Mouse (Mus musculus): ENCODE data around the gene Cd52. TPM values are rescaled to one million over a fixed set of nuclear protein-coding genes. Genes with fewer than 3 reads are reported as not detected.

The Cd52 gene
- total and polyA plus RNA-seq, 3 experiments, result 4.1 to 19.2 (median 5.8) TPM

DNA sequence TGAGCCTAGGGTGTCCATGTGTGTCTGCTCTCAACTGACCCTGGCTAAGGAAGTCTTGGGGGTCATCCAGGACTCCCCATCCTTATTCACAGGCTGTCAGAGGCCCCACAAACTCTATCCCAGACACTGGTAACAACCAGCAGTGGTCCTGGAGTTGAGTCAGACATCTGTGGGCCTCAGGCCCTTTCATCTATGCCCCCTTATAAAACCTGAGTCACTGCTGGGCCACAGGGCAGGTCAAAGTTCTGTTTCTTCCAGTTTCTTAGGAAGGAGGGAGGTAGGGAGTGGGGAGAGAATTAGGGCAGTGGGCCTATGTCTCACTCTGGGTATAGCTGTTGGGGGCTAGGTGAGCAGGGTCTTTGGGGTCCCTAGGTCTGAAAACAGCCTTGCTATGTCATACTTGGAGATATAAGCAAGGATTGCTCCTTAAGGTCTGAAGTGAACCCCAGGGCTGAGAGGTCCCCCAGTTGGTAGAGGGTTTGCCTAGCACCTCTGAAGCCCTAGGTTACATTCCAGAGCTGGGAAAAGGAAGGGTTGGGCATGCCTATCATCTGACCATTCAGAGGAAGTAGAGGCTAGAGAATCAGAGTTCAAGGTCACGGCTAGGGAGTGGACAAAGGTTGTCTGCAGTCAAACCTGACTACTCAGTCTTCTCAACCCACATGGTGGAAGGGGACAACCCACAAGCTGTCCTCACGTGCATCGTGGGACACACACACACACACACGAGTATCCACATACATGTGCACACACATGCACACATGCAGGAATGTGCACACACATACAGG, 25.9 kb downstream of the Cd52 start:
- Histone ChIP-seq H3K36me3 (ENCODE audit: control insufficient read depth, insufficient read depth, low read length) (no peaks in the 10 kb centered on the region), H3K9ac (ENCODE audit: low read depth, low read length) (no peak overlapping the region), H3K27me3 (ENCODE audit: control insufficient read depth, insufficient read depth, low read length) (no peaks in the 10 kb centered on the region; the same call in 1 of the 2 replicates), H3K27ac (no peak overlapping the region), H3K79me2 (replicated peaks; ENCODE audit: control insufficient read depth, insufficient read depth, low read length) (no peaks in the 10 kb centered on the region), H3K4me3 (no peak overlapping the region), H3K4me1 (ENCODE audit: control insufficient read depth, insufficient read depth, low read length) (no peaks in the 10 kb centered on the region)
- intact Hi-C loops (cut with DNase I), result no loop called here
- no peak for DNase-seq
- 81% methylated on average over 4 of the region's 4 CpGs for WGBS
- TF ChIP-seq EP300 (IDR thresholded peaks at IDR 0.05; ENCODE audit: insufficient read depth, low read depth, low read length) (no peak), CTCF (IDR thresholded peaks at IDR 0.05) (no peak), POLR2A (IDR thresholded peaks at IDR 0.05; ENCODE audit: insufficient read depth, low read depth, low read length) (no peak)

DNA sequence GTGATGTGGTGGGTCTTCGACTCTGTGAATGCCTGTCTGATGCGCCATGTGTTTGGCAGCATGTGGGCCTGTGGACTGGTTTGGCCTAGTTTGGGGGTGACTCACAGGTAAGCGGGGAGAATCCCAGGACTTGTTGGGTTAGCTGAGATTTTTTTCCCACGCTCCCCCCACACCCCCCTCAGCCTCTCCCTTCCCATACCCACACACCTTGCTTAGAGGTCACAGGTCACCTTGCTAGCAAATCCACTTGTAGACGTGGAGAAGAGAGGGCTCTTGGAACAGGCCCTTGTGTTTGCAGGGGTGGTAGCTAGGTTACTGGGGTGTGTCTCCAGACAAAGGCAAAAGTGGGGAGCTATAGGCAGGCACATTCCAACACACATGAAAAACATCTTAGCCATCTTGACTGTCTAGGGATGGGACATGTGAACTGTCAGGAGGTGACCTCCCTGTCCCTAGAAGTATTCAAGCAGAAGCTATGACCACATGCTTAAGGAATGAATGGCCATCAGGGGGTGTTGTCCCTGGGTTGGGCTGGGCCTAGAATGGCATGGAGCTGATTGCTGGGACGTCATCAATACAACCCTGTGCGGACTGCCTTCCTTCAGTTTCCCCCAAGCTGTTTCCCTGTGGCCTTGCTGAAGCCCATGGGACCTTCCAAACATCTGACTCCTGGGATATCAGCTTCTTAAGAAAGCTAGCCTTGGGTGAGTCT, 26.9 kb downstream of the Cd52 start:
- H3K79me2 ChIP-seq (replicated peaks; ENCODE audit: control insufficient read depth, insufficient read depth, low read length), result no peaks in the 10 kb centered on the region
- H3K27ac ChIP-seq, result no peak overlapping the region
- 82% methylated on average over 7 of the region's 7 CpGs for WGBS
- H3K4me1 ChIP-seq (ENCODE audit: control insufficient read depth, insufficient read depth, low read length), result no peaks in the 10 kb centered on the region
- no peak for DNase-seq
- TF ChIP-seq EP300 (IDR thresholded peaks at IDR 0.05; ENCODE audit: insufficient read depth, low read depth, low read length) (no peak), CTCF (IDR thresholded peaks at IDR 0.05) (no peak), POLR2A (IDR thresholded peaks at IDR 0.05; ENCODE audit: insufficient read depth, low read depth, low read length) (no peak)
- no peaks in the 10 kb centered on the region; the same call in 1 of the 2 replicates for H3K27me3 ChIP-seq (ENCODE audit: control insufficient read depth, insufficient read depth, low read length)
- no peak overlapping the region for H3K9ac ChIP-seq (ENCODE audit: low read depth, low read length)
- no peak overlapping the region for H3K4me3 ChIP-seq
- H3K36me3 ChIP-seq (ENCODE audit: control insufficient read depth, insufficient read depth, low read length), result no peaks in the 10 kb centered on the region
- intact Hi-C loops (cut with DNase I), result no loop called here

DNA sequence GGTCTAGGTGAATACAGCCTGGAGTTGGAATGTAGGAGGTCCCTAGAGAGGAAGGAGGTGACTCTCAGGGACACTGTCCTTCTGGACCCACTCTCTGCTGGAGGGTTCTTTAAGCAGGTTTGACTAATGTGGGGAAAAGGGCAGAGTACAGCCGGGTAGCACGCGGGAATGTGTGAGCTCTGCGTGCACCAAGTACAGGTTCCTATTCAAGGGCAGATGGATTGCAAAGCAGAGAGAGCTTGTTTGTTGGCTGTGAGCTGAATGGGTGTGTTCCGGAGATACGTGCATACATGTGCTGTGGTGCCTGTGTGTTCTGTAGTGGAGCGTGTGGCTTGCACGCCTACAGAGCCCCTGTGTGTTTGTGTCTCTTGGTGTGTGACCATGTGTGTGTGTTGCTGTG, 27.5 kb downstream of the Cd52 start:
- intact Hi-C loops (cut with DNase I), result no loop called here
- no peaks in the 10 kb centered on the region for H3K79me2 ChIP-seq (replicated peaks; ENCODE audit: control insufficient read depth, insufficient read depth, low read length)
- H3K9ac ChIP-seq (ENCODE audit: low read depth, low read length), result no peak overlapping the region
- no peaks in the 10 kb centered on the region for H3K36me3 ChIP-seq (ENCODE audit: control insufficient read depth, insufficient read depth, low read length)
- H3K4me3 ChIP-seq, result no peak overlapping the region
- no peak overlapping the region for H3K27ac ChIP-seq
- no peak for DNase-seq
- H3K27me3 ChIP-seq (ENCODE audit: control insufficient read depth, insufficient read depth, low read length), result no peaks in the 10 kb centered on the region; the same call in 1 of the 2 replicates
- no peaks in the 10 kb centered on the region for H3K4me1 ChIP-seq (ENCODE audit: control insufficient read depth, insufficient read depth, low read length)
- 91% methylated on average over 8 of the region's 8 CpGs for WGBS
- no peak for TF ChIP-seq CTCF (IDR thresholded peaks at IDR 0.05)
- TF ChIP-seq EP300 (IDR thresholded peaks at IDR 0.05; ENCODE audit: insufficient read depth, low read depth, low read length), result no peak
- TF ChIP-seq POLR2A (IDR thresholded peaks at IDR 0.05; ENCODE audit: insufficient read depth, low read depth, low read length), result no peak

DNA sequence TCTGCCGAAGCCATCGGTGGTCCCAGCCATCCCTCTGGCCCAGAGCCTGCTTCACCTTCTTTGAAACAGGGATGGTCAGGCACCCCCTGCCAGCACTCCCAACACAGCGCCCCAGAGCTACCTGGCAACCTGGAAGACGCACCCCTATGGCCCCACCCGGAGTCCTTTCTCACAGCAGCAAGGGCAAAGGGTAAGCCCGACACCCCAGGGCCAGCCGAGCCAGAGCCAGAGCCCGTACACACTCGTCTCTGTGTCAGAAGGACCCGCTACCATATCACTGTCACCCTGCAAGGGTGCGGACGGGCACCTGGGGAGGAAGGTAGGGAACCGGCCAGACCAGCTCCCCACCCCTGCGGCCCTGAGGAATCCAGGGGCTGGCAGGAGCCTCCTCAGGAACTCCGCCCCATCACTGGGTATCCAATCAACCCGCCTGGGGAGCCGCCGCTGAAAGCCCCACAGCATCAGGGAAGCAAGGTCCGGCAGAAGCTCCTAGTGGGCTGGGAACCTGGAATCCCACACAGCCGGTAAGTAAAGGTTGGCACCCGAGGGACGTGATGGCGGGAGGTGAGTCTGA, 29.4 kb downstream of the Cd52 start:
- TF ChIP-seq CTCF (IDR thresholded peaks at IDR 0.05) (no peak), EP300 (IDR thresholded peaks at IDR 0.05; ENCODE audit: insufficient read depth, low read depth, low read length) (no peak), POLR2A (IDR thresholded peaks at IDR 0.05; ENCODE audit: insufficient read depth, low read depth, low read length) (no peak)
- Histone ChIP-seq H3K27ac (no peak overlapping the region), H3K36me3 (ENCODE audit: control insufficient read depth, insufficient read depth, low read length) (no peaks in the 10 kb centered on the region), H3K79me2 (replicated peaks; ENCODE audit: control insufficient read depth, insufficient read depth, low read length) (no peaks in the 10 kb centered on the region), H3K4me1 (ENCODE audit: control insufficient read depth, insufficient read depth, low read length) (no peaks in the 10 kb centered on the region), H3K4me3 (no peak overlapping the region), H3K9ac (ENCODE audit: low read depth, low read length) (no peak overlapping the region), H3K27me3 (ENCODE audit: control insufficient read depth, insufficient read depth, low read length) (no peaks in the 10 kb centered on the region; the same call in 1 of the 2 replicates)
- WGBS, result 31% methylated on average over 23 of the region's 23 CpGs
- DNase-seq, result no peak
- intact Hi-C loops (cut with DNase I), result no loop called here

DNA sequence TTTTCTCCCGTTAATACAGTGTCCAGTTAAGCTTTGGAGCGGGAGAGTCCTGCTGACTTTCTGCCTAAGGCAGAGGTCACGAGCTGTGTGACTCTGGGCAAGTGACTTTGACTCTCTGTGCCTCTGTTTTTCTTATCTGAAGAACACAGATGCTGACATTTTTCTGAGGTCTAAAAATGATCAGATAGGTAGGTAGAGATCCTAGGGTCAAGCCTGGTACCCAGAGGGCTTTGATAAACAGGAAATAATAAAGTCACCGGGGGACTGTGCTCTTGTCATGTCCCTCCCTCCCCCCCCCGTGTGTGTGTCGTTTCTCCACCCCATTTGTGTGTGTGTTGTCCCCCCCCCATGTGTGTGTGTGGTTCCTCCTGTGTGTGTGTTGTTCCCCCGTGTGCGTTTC, 32.3 kb downstream of the Cd52 start:
- H3K79me2 ChIP-seq (replicated peaks; ENCODE audit: control insufficient read depth, insufficient read depth, low read length), result no peaks in the 10 kb centered on the region
- H3K27ac ChIP-seq, result no peak overlapping the region
- DNase-seq, result no peak
- no peaks in the 10 kb centered on the region for H3K36me3 ChIP-seq (ENCODE audit: control insufficient read depth, insufficient read depth, low read length)
- WGBS, result 64% methylated on average over 8 of the region's 8 CpGs
- TF ChIP-seq CTCF (IDR thresholded peaks at IDR 0.05), result no peak
- TF ChIP-seq EP300 (IDR thresholded peaks at IDR 0.05; ENCODE audit: insufficient read depth, low read depth, low read length), result no peak
- no peak for TF ChIP-seq POLR2A (IDR thresholded peaks at IDR 0.05; ENCODE audit: insufficient read depth, low read depth, low read length)
- no peak overlapping the region for H3K9ac ChIP-seq (ENCODE audit: low read depth, low read length)
- H3K4me3 ChIP-seq, result no peak overlapping the region
- H3K4me1 ChIP-seq (ENCODE audit: control insufficient read depth, insufficient read depth, low read length), result no peaks in the 10 kb centered on the region
- H3K27me3 ChIP-seq (ENCODE audit: control insufficient read depth, insufficient read depth, low read length), result no peaks in the 10 kb centered on the region; the same call in 1 of the 2 replicates
- intact Hi-C loops (cut with DNase I), result no loop called here

All from heart, adult 2 months (tissue).